Mouse (Mus musculus) left cerebral cortex, adult 11 months (tissue): ENCODE results near the gene Satb1.

Experiments
- DNase-seq: peaks from one replicate; pipeline ENCODE4 v3.0.0; 2022; ENCODE audit warnings: low spot score

Satb1 gene

DNA sequence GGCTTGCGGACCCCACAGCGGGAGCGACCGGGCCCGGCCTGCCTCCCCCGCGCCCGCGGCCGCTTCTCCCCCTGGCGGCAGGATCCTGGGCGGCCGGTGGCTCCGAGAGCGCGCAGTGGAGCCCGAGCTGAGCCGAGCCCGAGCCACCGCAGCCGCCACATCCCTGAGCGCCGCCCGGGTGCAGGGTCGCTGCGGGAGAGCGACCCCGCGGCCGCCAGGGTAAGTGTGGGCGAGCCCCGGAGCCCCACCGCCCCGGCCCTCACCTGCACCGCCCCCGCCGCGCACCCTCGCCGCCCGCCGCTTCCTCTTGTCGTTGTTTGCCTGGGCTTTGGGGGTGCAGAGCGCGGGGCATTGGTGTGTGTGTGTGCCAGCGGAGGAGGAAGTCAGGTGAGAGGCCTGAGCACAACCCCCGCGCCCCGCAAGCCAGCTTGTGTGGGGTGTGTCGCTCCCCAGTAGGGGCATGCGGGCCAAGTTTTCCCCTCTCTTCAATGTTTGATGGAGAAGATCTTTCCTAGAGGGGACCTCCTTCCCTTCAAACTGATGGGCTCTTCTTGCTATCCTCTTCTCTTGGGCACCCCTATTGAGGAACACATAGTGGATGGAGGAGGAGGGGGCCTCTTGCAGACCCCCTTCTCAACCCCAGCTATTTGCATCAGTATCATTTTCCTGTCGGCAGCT lies at the start of gene Satb1:
Satb1 (minus strand) TSS at position 391 of the 678 bp plus-strand sequence.
- no peak for DNase-seq

DNA sequence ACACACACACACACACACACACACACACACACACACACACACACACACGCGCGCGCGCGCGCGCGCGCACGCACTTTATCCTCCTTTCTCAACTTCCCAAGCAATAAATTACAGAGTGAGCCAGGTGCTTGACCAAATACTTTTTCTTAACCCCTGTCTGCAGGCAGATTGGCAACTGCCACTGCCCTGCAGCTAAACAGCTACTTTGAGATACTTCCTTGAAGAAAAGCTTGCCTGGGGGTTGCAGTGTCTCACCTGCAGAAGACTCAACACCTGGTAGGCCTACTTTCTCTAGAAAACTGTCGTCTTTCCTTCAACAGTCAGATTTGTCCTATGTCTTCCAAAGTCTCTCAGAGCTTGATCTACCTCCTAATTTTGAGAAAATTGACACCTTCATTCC lies 49.5 kb upstream of the Satb1 start:
- DNase-seq = no peak

DNA sequence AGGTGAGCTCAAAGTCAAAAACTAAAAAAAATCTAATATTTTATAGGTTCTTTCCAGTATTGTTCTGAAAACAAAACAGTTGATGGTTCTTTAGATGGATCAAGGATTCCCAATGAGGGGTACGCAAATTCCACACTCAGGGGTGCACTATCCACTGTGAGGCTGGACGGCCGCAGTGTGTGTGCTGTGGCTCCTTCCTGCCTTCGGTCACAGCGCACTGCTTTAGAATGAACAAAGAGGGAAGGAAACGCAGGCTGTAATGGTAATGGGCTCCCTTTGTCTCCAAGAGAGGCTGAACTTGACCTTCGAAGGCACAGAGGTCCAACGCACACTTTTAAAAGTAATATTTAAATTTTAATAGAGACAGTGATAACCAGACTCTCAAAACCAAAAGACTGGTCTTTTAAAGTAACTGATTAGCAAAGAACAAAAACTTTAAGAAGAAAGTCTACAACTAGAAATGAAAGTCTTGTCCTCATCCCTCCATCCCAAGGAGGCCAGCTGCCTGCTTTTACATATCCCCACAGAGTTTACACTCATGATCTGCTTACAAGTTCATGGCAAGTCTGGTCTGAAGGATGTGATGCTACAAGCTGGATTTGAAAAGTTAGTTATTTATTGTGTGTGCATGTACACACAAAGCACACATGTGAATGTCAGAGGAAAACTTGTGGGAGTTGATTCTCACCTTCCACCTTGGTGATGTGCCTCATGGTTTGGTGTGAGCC lies 48.0 kb upstream of the Satb1 start:
- no peak for DNase-seq

DNA sequence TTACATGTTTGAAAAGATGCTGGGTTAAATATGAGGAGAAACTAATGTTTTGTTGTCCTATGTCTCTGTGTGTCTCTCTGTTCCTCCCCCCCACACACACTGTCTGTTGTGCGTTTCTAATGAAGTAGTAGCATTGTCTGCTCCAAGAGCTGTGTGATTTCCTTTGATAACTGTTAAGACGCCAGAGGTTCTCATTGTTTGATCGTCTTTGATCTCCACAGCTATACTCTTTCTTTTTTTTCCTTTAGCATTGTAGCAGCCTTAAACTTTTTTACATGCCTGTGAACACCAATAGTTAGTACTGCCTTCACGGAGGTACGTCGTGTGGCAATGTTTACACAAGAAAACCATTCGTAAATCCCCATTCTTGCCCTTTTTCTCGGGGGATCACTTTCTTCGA lies 47.1 kb upstream of the Satb1 start:
- DNase-seq = no peak

DNA sequence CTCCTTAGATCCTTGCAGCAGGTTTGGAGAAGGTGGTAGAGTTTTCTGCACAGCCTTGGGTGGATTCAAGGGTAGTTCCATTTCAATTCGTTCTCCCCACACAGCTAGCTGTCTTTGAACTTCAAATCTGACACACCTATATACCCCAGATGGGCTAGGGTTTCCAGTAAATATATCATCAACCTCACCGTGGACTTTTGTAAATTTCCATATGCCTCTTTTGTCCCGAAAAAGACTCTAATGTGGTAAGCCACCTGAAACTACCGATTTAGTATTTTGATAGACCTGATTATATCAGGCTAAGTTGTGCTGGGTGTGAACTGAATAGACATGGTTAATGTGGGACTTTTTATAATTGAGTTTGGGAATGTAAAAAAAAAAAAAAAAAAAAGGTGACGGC lies 46.6 kb upstream of the Satb1 start:
- no peak for DNase-seq

- no peak for DNase-seq
These were observed 46.1 kb upstream of the Satb1 start for GRCm38 (mm10) chr17:51879171-51879570.

DNA sequence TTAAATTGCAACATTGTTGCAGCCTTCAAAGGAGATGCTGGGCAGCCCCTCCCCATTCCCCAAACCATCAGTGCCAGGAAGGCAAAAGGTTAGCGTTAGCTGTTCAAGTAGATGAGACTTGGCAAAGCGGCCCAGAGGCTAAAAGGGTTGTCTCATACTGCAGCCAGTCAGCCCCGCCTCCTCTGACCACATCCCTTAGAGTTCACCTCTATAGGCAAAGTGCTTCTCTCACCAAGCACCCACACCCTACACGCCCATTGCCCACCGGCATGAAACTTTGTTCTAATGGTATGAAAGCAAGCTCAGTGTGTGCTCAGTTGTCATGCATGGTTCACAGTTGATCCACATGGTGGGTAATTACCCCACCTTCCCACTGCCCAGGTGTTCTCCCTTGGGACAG lies 43.4 kb upstream of the Satb1 start:
- no peak for DNase-seq

DNA sequence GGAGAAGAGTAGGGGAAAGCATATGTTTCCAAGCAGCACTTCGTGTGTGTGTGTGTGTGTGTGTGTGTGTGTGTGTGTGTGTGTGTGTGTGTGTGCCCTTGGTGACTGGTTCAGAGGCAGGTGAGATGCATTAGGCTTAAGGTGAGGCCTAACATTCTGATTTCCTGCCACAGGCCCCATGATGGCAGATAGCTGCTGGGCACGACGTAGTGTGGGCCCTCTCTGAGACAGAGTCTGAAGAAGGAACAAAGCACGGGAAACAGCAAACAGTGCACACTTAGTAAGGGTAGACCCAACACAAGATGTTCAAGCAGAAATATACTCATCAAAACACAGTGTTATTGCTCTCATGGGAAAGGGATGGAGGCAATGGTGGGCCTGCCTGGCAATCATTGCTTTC lies 24.5 kb upstream of the Satb1 start:
- DNase-seq = no peak

- DNase-seq = no peak
These were observed 23.2 kb upstream of the Satb1 start for GRCm38 (mm10) chr17:51856332-51856731.

- no peak for DNase-seq
These were observed 22.2 kb upstream of the Satb1 start for GRCm38 (mm10) chr17:51855261-51855660.

DNA sequence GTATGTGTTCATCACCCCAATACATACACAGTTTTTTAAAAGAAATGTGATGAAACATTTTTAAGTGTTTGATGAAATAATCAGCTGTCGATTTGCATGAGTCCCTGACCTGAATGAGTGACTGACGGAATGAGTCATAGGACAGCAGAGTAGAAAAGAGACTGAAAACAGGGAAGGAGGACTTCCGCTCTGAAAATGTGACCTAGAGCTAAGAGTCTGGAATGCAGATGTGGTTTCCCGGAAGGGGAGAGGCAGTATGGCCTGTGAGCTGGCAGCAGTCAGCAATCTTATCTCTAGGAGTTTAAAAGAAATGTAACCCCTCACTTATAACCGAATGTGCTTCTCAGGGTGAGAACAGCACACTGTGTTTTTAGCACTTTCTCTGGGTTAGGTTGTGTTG lies 20.9 kb upstream of the Satb1 start:
- no peak for DNase-seq

DNA sequence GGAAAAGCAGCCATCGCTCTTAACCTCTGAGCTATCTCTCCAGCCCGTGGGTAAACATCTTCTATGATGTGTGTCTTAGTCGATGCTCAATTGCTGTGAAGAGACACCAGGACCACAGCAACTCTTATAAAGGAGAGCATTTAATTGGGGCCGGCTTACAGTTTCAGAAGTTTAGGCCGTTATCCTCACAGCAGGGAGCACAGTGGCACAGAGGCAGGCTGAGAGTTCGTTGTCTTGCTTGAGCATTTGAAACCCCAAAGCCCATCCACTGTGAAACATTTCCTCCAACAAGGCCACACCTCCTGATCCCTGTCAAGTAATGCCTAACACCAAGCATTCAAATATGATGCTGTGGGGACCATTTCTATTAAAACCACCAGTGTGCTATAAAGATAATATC lies 7.5 kb upstream of the Satb1 start:
- DNase-seq = no peak

DNA sequence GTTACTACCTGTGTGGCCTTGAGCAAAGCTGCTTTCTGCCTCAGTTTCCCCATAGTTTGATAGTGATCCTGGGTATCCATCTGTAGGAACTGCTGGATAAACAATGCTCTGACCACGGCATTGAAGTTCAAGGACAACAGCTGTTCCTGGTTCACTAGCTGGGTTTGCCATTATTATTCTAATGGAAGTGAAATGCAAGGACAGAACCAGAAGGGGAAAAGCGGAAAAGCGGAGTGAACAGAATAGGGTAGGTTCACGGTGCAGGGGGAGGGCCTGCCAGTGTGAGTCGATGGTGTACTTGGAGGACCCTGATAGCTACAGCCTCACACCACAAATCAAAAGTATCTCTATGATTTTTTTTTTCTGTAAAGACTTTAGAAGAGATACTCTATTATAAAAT lies 6.4 kb upstream of the Satb1 start:
- DNase-seq = no peak

GRCm38 (mm10) chr17:51836901-51837300 lies 3.8 kb upstream of the Satb1 start:
- DNase-seq = no peak

GRCm38 (mm10) chr17:51836243-51836642 lies 3.2 kb upstream of the Satb1 start:
- no peak for DNase-seq

- DNase-seq = no peak
These were observed 680 bp upstream of the Satb1 start for GRCm38 (mm10) chr17:51833578-51834361.

GRCm38 (mm10) chr17:51832421-51832875 lies 642 bp downstream of the Satb1 start:
- no peak for DNase-seq

- no peak for DNase-seq
These were observed 1.2 kb downstream of the Satb1 start for GRCm38 (mm10) chr17:51831702-51832420.

DNA sequence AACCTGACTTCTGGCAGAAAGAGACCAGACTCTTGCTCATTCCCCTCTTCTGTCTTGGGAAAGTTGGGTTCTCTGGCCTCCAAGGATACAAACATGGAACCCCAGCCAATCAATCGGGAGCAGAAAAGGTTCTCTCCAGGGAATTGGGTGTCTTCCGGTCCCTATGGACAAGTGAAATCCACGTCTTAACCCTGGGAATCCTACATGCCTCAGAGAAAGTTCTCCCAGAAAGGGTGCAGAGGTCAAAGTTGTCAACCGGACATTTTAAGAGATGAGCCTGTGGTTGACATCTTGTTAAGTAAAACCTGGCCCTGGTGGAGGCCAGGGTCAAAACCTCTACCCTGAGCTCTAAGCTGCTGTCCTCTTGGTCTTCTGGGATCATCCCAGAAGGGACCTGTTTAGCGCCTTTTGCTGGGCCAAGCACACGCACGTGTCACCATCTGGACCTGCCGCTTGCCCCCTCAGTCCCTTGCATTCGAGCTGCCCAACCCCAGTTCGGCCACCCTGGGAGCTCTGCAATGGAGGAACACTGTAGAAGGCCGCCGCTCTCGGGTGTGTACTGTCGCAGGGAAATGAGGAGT lies 1.9 kb downstream of the Satb1 start:
- no peak for DNase-seq

DNA sequence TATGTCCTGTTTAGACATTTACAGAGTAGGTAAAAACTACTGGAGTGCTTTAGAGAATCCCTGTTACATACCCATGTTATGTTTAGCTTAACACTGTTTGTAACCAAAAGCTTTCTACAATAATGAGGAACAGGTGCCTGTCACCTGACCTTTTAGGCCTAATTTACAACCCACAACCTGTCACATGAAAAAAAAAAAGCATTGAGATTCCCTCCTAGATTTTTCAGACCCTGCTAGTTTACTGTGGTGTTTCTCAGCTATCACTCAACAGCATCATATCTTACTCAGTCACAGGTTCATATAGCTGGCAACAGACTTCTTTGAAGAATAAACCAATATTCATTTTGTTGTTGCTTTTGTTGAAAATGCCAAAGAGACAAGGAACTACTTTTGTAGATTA lies 3.7 kb downstream of the Satb1 start:
- DNase-seq = no peak

- DNase-seq = no peak
These were observed 5.1 kb downstream of the Satb1 start for GRCm38 (mm10) chr17:51827922-51828410.

DNA sequence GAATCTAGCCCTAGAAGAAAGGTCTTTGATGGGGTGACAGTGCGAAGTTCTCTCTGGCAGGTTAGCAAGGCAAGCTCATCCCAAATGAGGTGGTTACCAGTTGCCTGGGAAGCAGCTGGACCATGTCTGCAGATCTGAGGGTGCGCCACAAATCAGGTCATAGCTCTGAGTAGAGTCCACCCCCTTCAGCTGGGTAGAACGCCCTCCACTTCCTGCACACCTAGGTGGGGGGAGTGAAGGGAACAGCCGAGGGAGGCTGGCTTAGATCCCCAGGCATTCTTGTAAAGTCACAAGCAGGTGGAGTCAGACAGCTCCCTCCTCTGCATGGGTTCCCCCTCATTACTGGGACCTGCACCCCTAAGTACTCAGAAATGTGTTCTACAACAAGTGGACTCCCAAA lies 6.6 kb downstream of the Satb1 start:
- DNase-seq = no peak
